Mouse (Mus musculus): ENCODE data around the gene Zfp651.

DNA sequence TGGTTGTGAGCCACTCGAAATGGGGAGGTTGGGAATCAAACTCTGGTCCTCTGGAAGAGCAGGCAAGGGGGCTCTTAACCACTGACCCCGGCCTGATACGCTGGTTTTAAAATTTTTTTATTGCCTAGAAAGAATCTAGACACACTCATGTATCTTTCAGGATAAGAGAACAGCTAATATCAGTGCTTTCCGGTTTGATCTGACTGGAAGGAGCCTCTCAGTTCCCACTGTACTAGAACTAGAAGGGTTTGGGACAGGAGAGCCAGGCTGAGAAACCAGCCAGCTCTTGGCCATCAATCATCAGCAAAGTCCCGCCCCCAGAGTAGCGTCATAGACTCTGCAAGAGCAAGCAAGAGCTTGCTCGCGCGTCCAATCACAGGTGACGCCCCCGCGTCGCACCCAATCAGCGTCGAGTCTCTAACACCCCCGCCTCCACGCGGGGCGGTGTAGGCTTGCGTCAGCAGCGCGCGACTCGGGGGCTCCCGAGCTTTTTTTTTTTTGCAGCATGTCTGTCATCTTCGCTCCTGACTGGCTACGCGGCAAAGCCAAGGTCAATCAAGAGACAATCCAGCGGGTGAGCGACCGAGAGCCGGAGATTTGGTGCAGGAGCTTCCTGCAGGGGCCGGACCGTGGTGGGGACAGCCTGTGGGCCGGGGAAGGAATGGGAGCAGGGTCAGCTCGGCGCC is 49.1 kb upstream of the Zfp651 start, which contains the start of gene Ss18l2:
- TF ChIP-seq CTCF (IDR thresholded peaks at IDR 0.05; ENCODE audit: borderline replicate concordance, insufficient read depth, low read depth, low read length), result no peak
- TF ChIP-seq POLR2A (IDR thresholded peaks at IDR 0.05; ENCODE audit: borderline replicate concordance, insufficient read depth, low read length), result peak; percentile 59; the same call in 1 of the 2 replicates
